In genomic region chr16:48833626-48834025, GRCm38 (mm10) we compare ENCODE assay signal across 26 mouse cellular contexts. TPM values are rescaled to one million over a fixed set of nuclear protein-coding genes. Genes with fewer than 3 reads are reported as not detected.
A peak's percentile ranks its signal among the peaks of the same experiment; 100 is the strongest.
DNase-seq lines count a peak whose midpoint lies in the region; ATAC-seq and TF ChIP-seq lines count a peak whose summit lies in the region.
"Not testable (repeated sequence)": the region's sequence is repeated elsewhere in the genome, so short reads cannot be mapped to it uniquely, and the experiment has no call there.
"Had no signal": no experiment of that assay in that cellular context is flagged by ENCODE, and none has a peak within 500 bp of the region (broad histone marks: within the 10 kb centered on the region; RNA-seq: fewer than 3 reads in every experiment).

No protein-coding gene starts in this region.

- H3K27me3 ChIP-seq in MEL (ENCODE audit: control insufficient read depth in 1 of 2, insufficient read depth in 2 of 2, low read length in 2 of 2); liver, postnatal 0 days (ENCODE audit: insufficient read depth, low read length): not testable (repeated sequence)

- DNase-seq in A20 (ENCODE audit: low read depth, low spot score) (peak; percentile 30), MEL (ENCODE audit: low read depth, low spot score) (peak; percentile 39)
- DNase-seq in heart, adult 11 months = peak; percentile 83
- DNase-seq in liver, postnatal 0 days = not testable (repeated sequence)

- H3K36me3 ChIP-seq in MEL (ENCODE audit: control insufficient read depth in 1 of 2, insufficient read depth in 2 of 2, low read length in 2 of 2); liver, postnatal 0 days (replicated peaks; ENCODE audit: insufficient read depth, low read length): not testable (repeated sequence)

- H3K79me2 ChIP-seq in MEL (ENCODE audit: control insufficient read depth, insufficient read depth, low read length, poor library complexity) = not testable (repeated sequence)

- TF ChIP-seq RAD21 in MEL (IDR thresholded peaks at IDR 0.05; ENCODE audit: low read depth, low read length) = not testable (repeated sequence)

- not testable (repeated sequence) for TF ChIP-seq CTCF in MEL (IDR thresholded peaks at IDR 0.05 in 2 of 3, conservative IDR thresholded peaks at IDR 0.05 in 1 of 3; ENCODE audit: control insufficient read depth in 1 of 3, insufficient read depth in 1 of 3, low read depth in 2 of 3, low read length in 3 of 3, poor library complexity in 1 of 3, severe bottlenecking in 1 of 3); liver, postnatal 0 days (IDR thresholded peaks at IDR 0.05; ENCODE audit: low read depth)

- not testable (repeated sequence) for H3K9me3 ChIP-seq in MEL (replicated peaks; ENCODE audit: insufficient read depth, low read length); liver, postnatal 0 days (ENCODE audit: low read length)

- peak; percentile 10 to 17; a peak in 1 of 4 replicates for TF ChIP-seq EP300 in MEL (IDR thresholded peaks at IDR 0.05; ENCODE audit: low read depth in 1 of 2, low read length in 2 of 2)
- TF ChIP-seq EP300 in liver, postnatal 0 days (IDR thresholded peaks at IDR 0.05; ENCODE audit: low read depth) = not testable (repeated sequence)

- not testable (repeated sequence) for TF ChIP-seq POLR2A in MEL (IDR thresholded peaks at IDR 0.05; ENCODE audit: control insufficient read depth in 1 of 2, insufficient read depth in 1 of 2, low read depth in 1 of 2, low read length in 2 of 2, poor library complexity in 1 of 2)

- not testable (repeated sequence) for H3K4me3 ChIP-seq in MEL (ENCODE audit: control insufficient read depth in 1 of 2, insufficient read depth in 1 of 2, low read depth in 2 of 2, low read length in 2 of 2); liver, postnatal 0 days (ENCODE audit: low read depth, low read length)

- not testable (repeated sequence) for H3K27ac ChIP-seq in MEL (ENCODE audit: control insufficient read depth, low read depth, low read length); liver, postnatal 0 days (ENCODE audit: low read depth)

- 27% methylated on average over 1 of the region's 1 CpGs for WGBS in liver, postnatal 0 days (ENCODE audit: insufficient replicate concordance)

- not testable (repeated sequence) for H3K4me1 ChIP-seq in MEL (ENCODE audit: control insufficient read depth in 1 of 2, insufficient read depth in 2 of 2, low read length in 2 of 2); liver, postnatal 0 days (ENCODE audit: insufficient read depth)

- H3K9ac ChIP-seq in MEL (ENCODE audit: control insufficient read depth, low read depth, low read length, poor library complexity, severe bottlenecking); liver, postnatal 0 days (replicated peaks): not testable (repeated sequence)

- not testable (repeated sequence) for H3K4me2 ChIP-seq in liver, postnatal 0 days (ENCODE audit: low read depth, low read length)

- ATAC-seq in common myeloid progenitor, adult 5-6 weeks (replicated peaks; ENCODE audit: low read depth, poor library complexity, severe bottlenecking) = peak; percentile 97
- ATAC-seq in hematopoietic stem cell, adult 5-6 weeks (replicated peaks in 1 of 2; ENCODE audit: insufficient read depth in 1 of 2, low FRiP score in 2 of 2, low TSS enrichment in 1 of 2, low read depth in 1 of 2, poor library complexity in 2 of 2, severe bottlenecking in 2 of 2) = peak; percentile 73 to 95
- peak; percentile 23; the same call in 1 of the 2 replicates for ATAC-seq in liver, postnatal 0 days
- peak; percentile 98 for ATAC-seq in megakaryocyte progenitor cell, adult 5-6 weeks (replicated peaks; ENCODE audit: poor library complexity)
- peak; percentile 85 for ATAC-seq in neutrophil, adult 5-6 weeks (ENCODE audit: extremely low read depth, insufficient number of reproducible peaks, low FRiP score, poor library complexity, severe bottlenecking)

TF ChIP-seq in MEL, 35 proteins besides CTCF, POLR2A, EP300 and RAD21:
- TF ChIP-seq RCOR1 (IDR thresholded peaks at IDR 0.05; ENCODE audit: low read depth, low read length) (0 out of 2 replicates have a peak, but pooled peaks have one; percentile 27), GATA1 (IDR thresholded peaks at IDR 0.05; ENCODE audit: low read depth, low read length) (0 out of 2 replicates have a peak, but pooled peaks have one; percentile 29)

RNA-seq across cellular contexts. Expression of gene Retnla, which starts 8.7 kb away (rescaled TPM):
- total RNA-seq in MEL (2012; rRNA removed) = not detected in 2 replicates
- polyA plus RNA-seq in MEL (2012; ENCODE audit: insufficient read depth in 1 of 2, insufficient read length in 2 of 2, low read depth in 1 of 2, low replicate concordance in 2 of 2, missing spikeins in 1 of 2) = not detected
- total RNA-seq in common myeloid progenitor, adult 5-6 weeks (2017) = not detected in 2 replicates
- not detected in 2 replicates for total RNA-seq in hematopoietic stem cell, adult 5-6 weeks (2017)
- 0.19 TPM in 1 of 2 replicates, not detected in the other for polyA plus RNA-seq in liver, postnatal 0 days (2015; fragmentation: Nextera tagmentation; extraction: Ambion mirVana)
- not detected in 2 replicates for total RNA-seq in megakaryocyte progenitor cell, adult 5-6 weeks (2015)
- not detected in 2 replicates for total RNA-seq in megakaryocyte progenitor cell, adult 5-6 weeks (2017)
- not detected in 2 replicates for total RNA-seq in neutrophil, adult 5-6 weeks (2017)
- total RNA-seq: ES-E14 had no signal
- polyA plus RNA-seq: activated CD4-positive, CD25-positive, alpha-beta regulatory T cell, adult 4 months; C2C12; cerebellum, adult 2 months; embryonic facial prominence, embryonic 11.5 days; embryonic facial prominence, embryonic 13.5 days; embryonic facial prominence, embryonic 15.5 days; erythroblast, embryonic 14.5 days; forebrain, embryonic 10.5 days; forebrain, embryonic 12.5 days; forebrain, embryonic 14.5 days; forebrain, embryonic 16.5 days; frontal cortex, adult 2 months; Patski had no signal

RNA-seq across cellular contexts. Expression of gene Retnlb, which starts 17.0 kb away (rescaled TPM):
- total RNA-seq in MEL (2012; rRNA removed) = not detected in 2 replicates
- not detected for polyA plus RNA-seq in MEL (2012; ENCODE audit: insufficient read depth in 1 of 2, insufficient read length in 2 of 2, low read depth in 1 of 2, low replicate concordance in 2 of 2, missing spikeins in 1 of 2)
- not detected in 2 replicates for total RNA-seq in common myeloid progenitor, adult 5-6 weeks (2017)
- total RNA-seq in hematopoietic stem cell, adult 5-6 weeks (2017) = not detected in 2 replicates
- not detected in 2 replicates for polyA plus RNA-seq in liver, postnatal 0 days (2015; fragmentation: Nextera tagmentation; extraction: Ambion mirVana)
- not detected in 2 replicates for total RNA-seq in megakaryocyte progenitor cell, adult 5-6 weeks (2015)
- not detected in 2 replicates for total RNA-seq in megakaryocyte progenitor cell, adult 5-6 weeks (2017)
- 0.93 TPM in 1 of 2 replicates, not detected in the other for total RNA-seq in neutrophil, adult 5-6 weeks (2017)
- total RNA-seq: adrenal gland, adult 18-20 months; adrenal gland, adult 8-10 months; adrenal gland, postnatal 14 days; adrenal gland, postnatal 36 days; ES-E14 had no signal
- polyA plus RNA-seq: activated CD4-positive, CD25-positive, alpha-beta regulatory T cell, adult 4 months; C2C12; cerebellum, adult 2 months; embryonic facial prominence, embryonic 11.5 days; embryonic facial prominence, embryonic 13.5 days; embryonic facial prominence, embryonic 15.5 days; erythroblast, embryonic 14.5 days; forebrain, embryonic 10.5 days; forebrain, embryonic 12.5 days; forebrain, embryonic 14.5 days; forebrain, embryonic 16.5 days; frontal cortex, adult 2 months; Patski had no signal

RNA-seq across cellular contexts. Expression of gene Retnlg, which starts 38.8 kb away (rescaled TPM):
- not detected in 2 replicates for total RNA-seq in MEL (2012; rRNA removed)
- polyA plus RNA-seq in MEL (2012; ENCODE audit: insufficient read depth in 1 of 2, insufficient read length in 2 of 2, low read depth in 1 of 2, low replicate concordance in 2 of 2, missing spikeins in 1 of 2) = not detected
- total RNA-seq in common myeloid progenitor, adult 5-6 weeks (2017) = 5.0 and 8.2 TPM in 2 replicates
- 127 and 234 TPM in 2 replicates for total RNA-seq in hematopoietic stem cell, adult 5-6 weeks (2017)
- 82.0 and 94.6 TPM in 2 replicates for polyA plus RNA-seq in liver, postnatal 0 days (2015; fragmentation: Nextera tagmentation; extraction: Ambion mirVana)
- 131 and 143 TPM in 2 replicates for total RNA-seq in megakaryocyte progenitor cell, adult 5-6 weeks (2015)
- 34.6 and 51.2 TPM in 2 replicates for total RNA-seq in megakaryocyte progenitor cell, adult 5-6 weeks (2017)
- 1,046 and 1,151 TPM in 2 replicates for total RNA-seq in neutrophil, adult 5-6 weeks (2017)
- total RNA-seq: adrenal gland, adult 18-20 months; ES-E14 had no signal
- polyA plus RNA-seq: activated CD4-positive, CD25-positive, alpha-beta regulatory T cell, adult 4 months; C2C12; embryonic facial prominence, embryonic 11.5 days; embryonic facial prominence, embryonic 13.5 days; erythroblast, embryonic 14.5 days; forebrain, embryonic 10.5 days; forebrain, embryonic 12.5 days; forebrain, embryonic 14.5 days; forebrain, embryonic 16.5 days; Patski had no signal

Comparison
In these comparisons a context has a peak if more than half of its experiments do, and no peak if none do; other contexts are left out.
1. ATAC-seq: peak in every context shown above with its lines; median percentile 98 in megakaryocyte progenitor cell, adult 5-6 weeks; 97 in common myeloid progenitor, adult 5-6 weeks; 85 in neutrophil, adult 5-6 weeks; 84 in hematopoietic stem cell, adult 5-6 weeks; 23 in liver, postnatal 0 days.